Mouse (Mus musculus): Measurements from ENCODE around the gene Sh3d21. TPM values are rescaled to one million over a fixed set of nuclear protein-coding genes. Genes with fewer than 3 reads are reported as not detected.

The Sh3d21 gene
- total and polyA plus RNA-seq, 3 experiments = 0.27 to 0.69 (median 0.53) TPM

- DNase-seq (ENCODE audit: low spot score) (peak; percentile 47), ATAC-seq (ENCODE audit: extremely low read depth, insufficient number of reproducible peaks, low FRiP score, poor library complexity, severe bottlenecking) (no peak)
- H3K9me3 ChIP-seq (replicated peaks) = no peaks in the 10 kb centered on the region
- H3K36me3 ChIP-seq (replicated peaks) = peaks cover 46% of the 10 kb centered on the region
- TF ChIP-seq TAL1 (conservative IDR thresholded peaks at IDR 0.05; ENCODE audit: low read depth, low read length) = no peak
- no peak for TF ChIP-seq POLR2AphosphoS5 (IDR thresholded peaks at IDR 0.05; ENCODE audit: insufficient replicate concordance, low read depth, low read length)
- TF ChIP-seq GATA1 (IDR thresholded peaks at IDR 0.05; ENCODE audit: borderline replicate concordance, low read length) = no peak
- TF ChIP-seq CTCF (IDR thresholded peaks at IDR 0.05; ENCODE audit: low read depth, low read length) = no peak
- no peak for TF ChIP-seq GATA2 (IDR thresholded peaks at IDR 0.05; ENCODE audit: borderline replicate concordance, low read depth, low read length)
- H3K4me3 ChIP-seq (ENCODE audit: low read depth, low read length) = no peak overlapping the region; the same call in 1 of the 2 replicates
- peaks cover 47% of the 10 kb centered on the region for H3K4me1 ChIP-seq (ENCODE audit: insufficient read depth, low read depth, low read length)
- no peaks in the 10 kb centered on the region for H3K27me3 ChIP-seq (ENCODE audit: insufficient read depth, low read length)
These were observed 394 bp upstream of the Sh3d21 start for GRCm38 (mm10) chr4:126163685-126164084.

GRCm38 (mm10) chr4:126162544-126163066 is 686 bp downstream of the Sh3d21 start:
- Histone ChIP-seq H3K27me3 (ENCODE audit: insufficient read depth, low read length) (no peaks in the 10 kb centered on the region), H3K9me3 (replicated peaks) (no peaks in the 10 kb centered on the region), H3K4me3 (ENCODE audit: low read depth, low read length) (peak overlapping the region; percentile 75), H3K36me3 (replicated peaks) (peaks cover 35% of the 10 kb centered on the region), H3K4me1 (ENCODE audit: insufficient read depth, low read depth, low read length) (peaks cover 46% of the 10 kb centered on the region)
- peak; percentile 84 for ATAC-seq (ENCODE audit: extremely low read depth, insufficient number of reproducible peaks, low FRiP score, poor library complexity, severe bottlenecking)
- DNase-seq (ENCODE audit: low spot score) = peak; percentile 94
- TF ChIP-seq TAL1 (conservative IDR thresholded peaks at IDR 0.05; ENCODE audit: low read depth, low read length) (no peak), GATA2 (IDR thresholded peaks at IDR 0.05; ENCODE audit: borderline replicate concordance, low read depth, low read length) (no peak), POLR2AphosphoS5 (IDR thresholded peaks at IDR 0.05; ENCODE audit: insufficient replicate concordance, low read depth, low read length) (no peak), CTCF (IDR thresholded peaks at IDR 0.05; ENCODE audit: low read depth, low read length) (no peak), GATA1 (IDR thresholded peaks at IDR 0.05; ENCODE audit: borderline replicate concordance, low read length) (no peak)

- TF ChIP-seq GATA1 (IDR thresholded peaks at IDR 0.05; ENCODE audit: borderline replicate concordance, low read length) (no peak), GATA2 (IDR thresholded peaks at IDR 0.05; ENCODE audit: borderline replicate concordance, low read depth, low read length) (no peak)
- DNase-seq (ENCODE audit: low spot score) = no peak
These were observed 1.3 kb downstream of the Sh3d21 start for GRCm38 (mm10) chr4:126161986-126162385.

GRCm38 (mm10) chr4:126161456-126161855 is 1.8 kb downstream of the Sh3d21 start:
- TF ChIP-seq TAL1 (conservative IDR thresholded peaks at IDR 0.05; ENCODE audit: low read depth, low read length) (no peak), GATA1 (IDR thresholded peaks at IDR 0.05; ENCODE audit: borderline replicate concordance, low read length) (no peak), CTCF (IDR thresholded peaks at IDR 0.05; ENCODE audit: low read depth, low read length) (no peak), GATA2 (IDR thresholded peaks at IDR 0.05; ENCODE audit: borderline replicate concordance, low read depth, low read length) (no peak), POLR2AphosphoS5 (IDR thresholded peaks at IDR 0.05; ENCODE audit: insufficient replicate concordance, low read depth, low read length) (no peak)
- H3K27me3 ChIP-seq (ENCODE audit: insufficient read depth, low read length) = no peaks in the 10 kb centered on the region; the same call in 1 of the 2 replicates
- peaks cover 39% of the 10 kb centered on the region for H3K4me1 ChIP-seq (ENCODE audit: insufficient read depth, low read depth, low read length)
- no peak for DNase-seq (ENCODE audit: low spot score)
- ATAC-seq (ENCODE audit: extremely low read depth, insufficient number of reproducible peaks, low FRiP score, poor library complexity, severe bottlenecking) = no peak
- no peak overlapping the region for H3K4me3 ChIP-seq (ENCODE audit: low read depth, low read length)
- H3K9me3 ChIP-seq (replicated peaks) = no peaks in the 10 kb centered on the region
- H3K36me3 ChIP-seq (replicated peaks) = peaks cover 24% of the 10 kb centered on the region

More at GRCm38 (mm10) chr4:126161986-126162385, 1.3 kb downstream of the Sh3d21 start:
- peaks cover 44% of the 10 kb centered on the region for H3K4me1 ChIP-seq (ENCODE audit: insufficient read depth, low read depth, low read length)
- H3K4me3 ChIP-seq (ENCODE audit: low read depth, low read length) = peak overlapping the region; percentile 75; the same call in 1 of the 2 replicates
- no peaks in the 10 kb centered on the region for H3K9me3 ChIP-seq (replicated peaks)
- no peak for ATAC-seq (ENCODE audit: extremely low read depth, insufficient number of reproducible peaks, low FRiP score, poor library complexity, severe bottlenecking)
- no peaks in the 10 kb centered on the region for H3K27me3 ChIP-seq (ENCODE audit: insufficient read depth, low read length)
- H3K36me3 ChIP-seq (replicated peaks) = peaks cover 29% of the 10 kb centered on the region

GRCm38 (mm10) chr4:126160981-126161380 is 2.3 kb downstream of the Sh3d21 start:
- no peak for TF ChIP-seq TAL1 (conservative IDR thresholded peaks at IDR 0.05; ENCODE audit: low read depth, low read length)
- TF ChIP-seq GATA2 (IDR thresholded peaks at IDR 0.05; ENCODE audit: borderline replicate concordance, low read depth, low read length) = no peak
- no peak for TF ChIP-seq POLR2AphosphoS5 (IDR thresholded peaks at IDR 0.05; ENCODE audit: insufficient replicate concordance, low read depth, low read length)
- no peak for TF ChIP-seq CTCF (IDR thresholded peaks at IDR 0.05; ENCODE audit: low read depth, low read length)
- no peak for TF ChIP-seq GATA1 (IDR thresholded peaks at IDR 0.05; ENCODE audit: borderline replicate concordance, low read length)

GRCm38 (mm10) chr4:126159455-126159854 is 3.8 kb downstream of the Sh3d21 start:
- Histone ChIP-seq H3K4me1 (ENCODE audit: insufficient read depth, low read depth, low read length) (peaks cover 42% of the 10 kb centered on the region), H3K36me3 (replicated peaks) (peaks cover 9% of the 10 kb centered on the region), H3K27me3 (ENCODE audit: insufficient read depth, low read length) (no peaks in the 10 kb centered on the region; the same call in 1 of the 2 replicates), H3K9me3 (replicated peaks) (no peaks in the 10 kb centered on the region), H3K4me3 (ENCODE audit: low read depth, low read length) (no peak overlapping the region)
- TF ChIP-seq CTCF (IDR thresholded peaks at IDR 0.05; ENCODE audit: low read depth, low read length) (no peak), GATA1 (IDR thresholded peaks at IDR 0.05; ENCODE audit: borderline replicate concordance, low read length) (no peak), GATA2 (IDR thresholded peaks at IDR 0.05; ENCODE audit: borderline replicate concordance, low read depth, low read length) (no peak), POLR2AphosphoS5 (IDR thresholded peaks at IDR 0.05; ENCODE audit: insufficient replicate concordance, low read depth, low read length) (no peak), TAL1 (conservative IDR thresholded peaks at IDR 0.05; ENCODE audit: low read depth, low read length) (no peak)
- ATAC-seq (ENCODE audit: extremely low read depth, insufficient number of reproducible peaks, low FRiP score, poor library complexity, severe bottlenecking) = no peak
- DNase-seq (ENCODE audit: low spot score) = no peak

More at GRCm38 (mm10) chr4:126160981-126161380, 2.3 kb downstream of the Sh3d21 start:
- Histone ChIP-seq H3K4me1 (ENCODE audit: insufficient read depth, low read depth, low read length) (peaks cover 35% of the 10 kb centered on the region), H3K27me3 (ENCODE audit: insufficient read depth, low read length) (no peaks in the 10 kb centered on the region; the same call in 1 of the 2 replicates), H3K36me3 (replicated peaks) (peaks cover 19% of the 10 kb centered on the region), H3K4me3 (ENCODE audit: low read depth, low read length) (no peak overlapping the region), H3K9me3 (replicated peaks) (no peaks in the 10 kb centered on the region)
- ATAC-seq (ENCODE audit: extremely low read depth, insufficient number of reproducible peaks, low FRiP score, poor library complexity, severe bottlenecking) = no peak
- DNase-seq (ENCODE audit: low spot score) = no peak
